Mouse (Mus musculus) spleen, postnatal 4 days (tissue): ENCODE data around the gene Edar.

Source experiments
- DNase-seq, 2 experiments: peaks; one replicate each; pipeline ENCODE4 v3.0.0; 2022; ENCODE audit warnings: low spot score in 2 of 2

Gene Edar

DNA sequence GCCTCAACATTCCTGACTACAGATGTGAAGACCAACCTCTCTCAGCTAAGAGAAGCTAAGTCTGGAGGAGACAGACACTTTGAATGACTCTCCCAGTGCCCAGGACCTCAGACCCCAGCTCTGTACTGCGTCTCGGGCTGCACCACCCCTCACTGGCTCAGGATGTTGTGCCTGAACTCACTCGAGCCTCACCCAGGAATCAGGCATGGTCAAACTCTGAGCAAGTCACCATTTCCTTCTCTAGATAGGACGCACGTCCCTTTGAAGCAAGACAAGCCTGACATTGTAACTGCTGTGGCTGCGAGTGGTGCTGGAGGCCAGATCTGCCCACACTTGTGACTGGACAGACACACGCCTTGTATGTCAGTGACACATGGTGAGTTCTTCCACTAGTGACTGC is 73.5 kb downstream of the Edar start:
- no peak for DNase-seq

DNA sequence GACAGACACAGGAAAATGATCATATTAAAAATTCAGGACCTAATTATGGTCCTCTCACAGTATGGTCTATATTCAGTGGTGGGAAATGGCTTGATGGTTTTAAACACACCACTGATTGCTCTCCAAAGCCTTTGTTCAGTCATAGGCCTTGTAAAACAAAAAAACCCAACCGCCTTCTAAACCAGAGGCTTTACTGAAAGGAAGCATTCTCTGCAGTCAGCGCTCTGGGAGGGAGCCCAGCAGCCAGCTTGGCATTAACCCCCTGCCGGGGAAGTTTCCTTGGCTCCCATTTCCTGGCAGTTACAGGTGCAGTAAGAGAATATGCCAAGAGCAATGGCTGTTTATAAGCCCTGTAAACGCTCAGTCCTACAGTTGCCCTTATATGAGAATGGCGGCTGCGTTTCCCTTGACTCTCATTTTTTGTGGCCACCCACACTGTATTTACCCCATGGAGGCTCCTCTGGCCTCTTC is 74.0 kb downstream of the Edar start:
- DNase-seq = no peak

DNA sequence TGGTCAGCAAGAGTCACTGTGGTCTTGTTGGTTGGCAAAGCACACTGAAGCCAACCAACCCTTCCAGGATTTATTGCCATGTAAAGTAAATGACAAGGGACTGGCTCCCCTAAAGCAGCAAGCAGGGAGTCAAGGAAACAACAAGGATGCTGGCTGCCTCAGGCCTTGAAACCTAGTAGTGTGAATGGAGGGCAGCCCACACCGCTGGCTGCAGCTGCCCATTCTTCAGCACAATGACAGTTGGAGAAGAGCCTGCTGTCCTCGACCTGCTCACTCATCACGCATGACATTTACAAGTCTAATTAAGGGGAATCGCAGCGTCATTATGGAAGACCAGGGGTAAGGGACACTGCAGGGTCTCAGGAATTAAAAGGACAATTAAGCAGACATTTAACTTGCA is 74.5 kb downstream of the Edar start:
- DNase-seq = no peak

DNA sequence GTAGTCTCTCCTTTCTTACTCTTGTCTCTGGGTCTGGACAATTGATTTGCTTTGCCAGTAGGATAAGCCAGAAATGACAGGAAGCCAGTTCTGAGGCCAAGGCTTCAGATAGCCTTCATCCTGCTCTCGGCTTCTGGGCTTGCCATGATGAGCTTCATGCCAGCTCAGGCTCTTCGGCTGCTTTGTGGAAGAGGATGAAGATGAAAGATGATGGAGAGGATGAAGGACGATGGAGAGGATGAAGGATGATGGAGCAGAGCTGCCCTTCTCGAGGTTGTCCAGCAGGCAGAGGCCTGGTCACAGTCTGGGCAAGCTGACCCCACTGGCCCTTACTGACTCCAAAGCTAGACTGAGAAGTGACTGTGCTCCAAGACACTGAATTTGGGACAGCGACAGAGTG is 75.3 kb downstream of the Edar start:
- peak in 1 of 2 experiments; percentile 19 for DNase-seq

DNA sequence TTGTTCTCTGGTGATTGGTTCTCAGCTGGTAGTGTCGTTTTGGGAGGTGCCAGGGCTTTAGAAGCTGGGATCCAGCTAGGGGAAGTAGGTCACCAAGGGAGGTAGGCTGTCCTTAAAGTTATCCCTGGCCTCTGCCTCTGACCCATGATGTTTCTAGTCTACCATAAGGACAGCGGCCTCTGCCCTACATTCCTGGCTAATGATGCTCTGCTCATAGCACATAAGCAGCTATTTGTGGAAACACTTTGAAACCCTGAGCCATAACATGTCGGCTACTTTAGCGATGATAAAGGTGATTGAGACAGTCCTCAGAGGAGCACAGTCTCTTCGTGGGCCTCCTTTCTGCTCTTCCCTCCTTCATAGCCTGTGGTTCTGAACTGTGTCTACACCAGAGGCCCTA is 79.6 kb downstream of the Edar start:
- no peak for DNase-seq

DNA sequence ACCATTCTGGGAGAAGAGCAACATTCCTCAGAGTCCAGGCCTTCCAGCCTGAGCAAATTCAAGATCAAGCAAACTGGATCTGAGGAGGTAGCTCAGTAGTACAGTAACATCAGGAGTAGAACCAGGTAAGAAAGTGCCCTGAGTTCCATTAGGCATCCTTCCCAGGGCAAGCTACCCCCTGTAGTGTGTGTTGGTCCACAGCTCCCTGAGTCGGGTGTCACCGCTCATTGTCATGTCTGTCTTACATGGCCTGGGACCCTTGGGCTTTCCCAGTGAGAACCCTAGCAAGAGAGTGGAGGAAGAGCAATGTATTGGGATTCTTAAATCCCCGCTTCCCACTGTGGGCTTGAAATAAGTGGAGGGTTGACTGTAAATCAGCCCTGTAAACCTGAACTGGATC is 80.3 kb downstream of the Edar start:
- no peak for DNase-seq

DNA sequence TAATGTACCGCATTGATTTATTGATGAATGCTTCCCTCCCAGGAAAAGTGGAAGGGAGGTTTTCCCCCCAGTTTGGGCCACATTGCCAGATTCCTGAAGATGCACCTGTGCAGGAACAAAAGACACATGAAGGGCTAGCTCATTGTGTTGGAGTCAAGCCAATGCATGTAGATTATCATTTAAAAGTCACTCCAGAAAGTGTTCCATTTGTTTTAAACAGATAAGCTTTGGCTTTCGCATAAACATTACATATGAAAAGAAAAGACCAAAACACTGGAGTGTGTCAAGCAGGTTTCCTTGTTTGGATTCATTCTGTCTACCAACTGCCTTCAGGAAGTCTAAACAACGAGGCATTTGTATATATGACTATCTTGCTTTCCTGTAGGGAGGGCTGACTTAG is 81.0 kb downstream of the Edar start:
- DNase-seq = no peak

DNA sequence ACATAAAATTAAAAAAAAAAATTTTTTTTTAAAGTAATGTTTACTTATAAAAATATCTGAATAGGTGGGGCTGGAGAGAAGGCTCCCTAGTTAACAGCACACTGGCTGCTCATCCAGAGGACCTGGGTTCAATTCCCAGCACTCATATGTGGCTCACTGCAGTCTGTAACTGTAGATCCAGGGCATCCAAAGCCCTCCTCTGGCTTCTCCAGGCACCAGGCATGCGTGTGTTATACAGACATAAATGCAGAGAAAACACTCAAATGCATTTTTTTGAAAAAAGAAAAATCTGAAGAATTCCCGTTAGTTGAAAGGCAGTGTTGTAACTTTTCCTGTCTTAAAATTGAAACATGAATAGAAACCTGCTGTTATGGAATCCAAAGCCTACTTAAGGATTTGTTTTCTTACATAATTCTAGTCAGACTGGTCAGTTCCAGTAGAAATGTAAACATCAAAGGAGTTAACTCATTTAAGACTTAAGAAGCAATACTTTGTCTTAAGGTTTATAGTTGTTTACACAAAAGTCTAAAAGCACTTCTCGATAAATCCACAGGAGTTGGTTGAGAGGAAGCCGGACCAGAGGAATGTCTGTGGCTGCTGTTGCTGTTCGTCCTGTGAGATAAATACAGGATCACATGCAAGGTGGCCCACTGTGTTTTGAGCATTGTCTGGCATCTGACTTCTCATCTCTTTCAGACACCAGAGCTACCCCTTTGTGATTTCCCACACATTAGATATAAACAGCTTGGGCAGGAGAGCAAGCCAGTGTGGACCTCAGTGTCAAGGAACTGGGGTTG is 89.8 kb downstream of the Edar start:
- DNase-seq = no peak

DNA sequence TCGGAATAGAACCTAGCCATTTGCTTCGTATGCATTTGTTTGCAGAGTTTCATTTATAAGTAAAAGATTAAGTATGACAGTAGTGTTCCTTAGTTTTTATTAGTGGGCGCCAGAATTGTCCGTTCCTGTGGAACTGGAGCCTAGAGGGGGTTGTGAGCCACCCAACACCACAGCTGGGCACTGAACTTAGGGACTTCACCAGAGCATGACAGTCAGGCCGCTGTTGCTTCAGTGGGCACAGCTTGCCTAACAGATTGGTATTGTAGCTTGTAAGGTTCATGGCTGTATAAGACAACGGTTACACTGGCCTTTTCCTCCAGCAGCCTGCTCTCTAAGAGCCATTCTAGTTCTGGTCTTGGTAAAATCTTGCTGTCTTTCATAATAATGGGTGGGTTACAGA is 114.9 kb downstream of the Edar start:
- no peak for DNase-seq

DNA sequence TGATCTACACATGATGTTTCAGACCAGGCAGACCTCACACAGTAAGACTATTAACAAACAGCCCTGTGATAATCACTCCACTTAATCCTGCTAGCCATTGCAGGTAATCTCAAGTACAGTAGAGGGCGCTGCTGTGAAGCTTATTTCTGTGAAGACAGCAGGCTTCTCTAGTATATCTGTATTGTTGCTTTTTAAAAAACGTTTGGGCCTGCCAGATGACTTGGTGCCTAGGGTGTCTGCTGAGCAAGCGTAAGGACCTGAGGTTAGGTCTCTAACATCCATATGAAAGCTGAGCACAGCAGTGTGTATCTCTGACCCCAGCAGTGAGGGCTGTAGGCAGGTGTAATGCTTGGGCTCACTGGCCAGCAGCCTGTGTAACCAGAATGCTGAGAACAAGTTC is 115.6 kb downstream of the Edar start:
- no peak for DNase-seq

DNA sequence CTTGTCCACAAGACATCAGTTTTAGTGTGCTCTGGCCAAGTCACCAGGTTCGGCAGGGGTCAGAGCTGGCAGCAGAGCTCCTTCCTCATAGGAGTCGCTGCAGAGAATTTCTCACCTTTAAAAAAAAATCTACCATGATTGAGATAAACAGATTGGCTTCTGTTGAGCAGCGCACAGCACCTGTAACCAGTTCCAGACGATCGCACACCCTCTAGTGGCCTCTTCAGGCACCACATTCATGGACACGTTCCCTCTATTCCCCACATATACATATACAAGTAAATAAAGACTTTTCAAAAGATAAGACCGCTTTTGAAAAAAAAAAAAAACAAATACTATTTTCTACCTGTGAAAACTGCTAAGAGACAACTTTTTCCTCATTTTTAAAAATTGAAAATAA is 116.4 kb downstream of the Edar start:
- DNase-seq = no peak

DNA sequence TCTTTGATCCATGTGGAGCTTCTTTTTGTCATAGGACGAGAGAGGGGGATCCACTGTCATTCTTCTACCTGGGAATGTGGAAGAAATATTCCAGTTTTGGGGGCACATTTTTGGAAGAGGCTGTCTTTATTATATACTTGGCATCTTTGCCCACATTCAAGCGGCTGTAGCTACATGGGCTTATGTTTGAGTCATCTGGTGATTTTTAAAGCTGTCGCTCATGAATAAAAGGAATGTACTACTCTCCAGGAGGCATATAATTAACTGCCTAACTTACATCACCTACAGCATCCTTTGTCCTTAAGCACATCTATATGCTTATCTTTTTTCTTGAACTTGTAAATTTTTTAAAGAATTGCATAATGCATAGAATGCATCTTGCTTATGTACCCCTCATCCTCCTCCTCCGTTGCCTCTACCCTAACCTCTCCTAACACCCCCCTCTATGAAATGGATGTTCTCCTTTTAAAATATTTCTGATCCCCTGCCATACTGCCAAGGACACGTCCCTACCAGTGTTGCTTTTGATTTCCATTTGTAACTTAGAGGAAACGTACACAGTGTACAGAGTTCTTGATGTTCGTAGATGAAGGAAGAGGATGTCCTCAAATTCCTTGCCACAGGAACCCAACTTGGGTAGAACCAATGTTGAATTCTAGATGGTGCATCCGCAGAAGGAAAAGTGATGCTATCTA is 120.6 kb downstream of the Edar start:
- DNase-seq = no peak
